Mouse (Mus musculus) hindbrain, embryonic 16.5 days (tissue): ENCODE measurements at regions not wholly inside any gene's neighbourhood (a gene's known extent, or its start where the extent isn't known, plus 50 kb on each side); places are given as distances from the start of the nearest gene placed in this dataset.
"Not testable (repeated sequence)": the region's sequence is repeated elsewhere in the genome, so short reads cannot be mapped to it uniquely, and the experiment has no call there.

ENCODE experiments used
- ATAC-seq: fragments of 200-750 bp; cut with Nextera tagmentation; 2 replicates; pipeline ENCODE4 v1.8.0; 2017; ENCODE audit warnings: moderate TSS enrichment, moderate library complexity
- H3K27ac ChIP-seq: fragments of 300-500 bp; sonication (generic); 2 replicates; pipeline ENCODE4 v1.5.1; 2014; ENCODE audit warnings: low read depth, mild to moderate bottlenecking, control low read depth, low read length, moderate library complexity
- H3K27me3 ChIP-seq: fragments of 300-500 bp; sonication (generic); replicated peaks from 2 replicates; pipeline ENCODE4 v1.6.1; 2014; ENCODE audit warnings: low read length; ENCODE audit not compliant: control insufficient read depth, insufficient read depth
- H3K36me3 ChIP-seq: fragments of 300-500 bp; sonication (generic); 2 replicates; pipeline ENCODE4 v1.6.1; 2014; ENCODE audit warnings: mild to moderate bottlenecking, low read length, moderate library complexity, mixed read lengths; ENCODE audit not compliant: control insufficient read depth, insufficient read depth
- H3K4me1 ChIP-seq: fragments of 300-500 bp; sonication (generic); 2 replicates; pipeline ENCODE4 v1.6.1; 2014; ENCODE audit warnings: low read depth, low read length; ENCODE audit not compliant: control insufficient read depth, insufficient read depth
- H3K4me2 ChIP-seq: fragments of 300-500 bp; sonication (generic); 2 replicates; pipeline ENCODE4 v1.6.1; 2014; ENCODE audit warnings: mild to moderate bottlenecking, low read length, control low read depth, moderate library complexity
- H3K4me3 ChIP-seq: fragments of 300-500 bp; sonication (generic); 2 replicates; pipeline ENCODE4 v1.5.1; 2014; ENCODE audit warnings: mild to moderate bottlenecking, low read length, control low read depth, moderate library complexity
- H3K9ac ChIP-seq: fragments of 300-500 bp; sonication (generic); 2 replicates; pipeline ENCODE4 v1.6.1; 2014; ENCODE audit warnings: low read depth, mild to moderate bottlenecking, control low read depth, low read length, moderate library complexity
- H3K9me3 ChIP-seq: fragments of 300-500 bp; sonication (generic); 2 replicates; pipeline ENCODE4 v1.6.1; 2014; ENCODE audit warnings: mild to moderate bottlenecking, low read length, moderate library complexity; ENCODE audit not compliant: control insufficient read depth
- WGBS: fragments of 180-500 bp; shearing (Covaris S2); extraction: QIAGEN DNeasy Blood & Tissue Kit; methylation state at CpG from one replicate; pipeline ENCODE4 v1.1.7; 2014; 5-methylcytosine and 5-hydroxymethylcytosine counted together

GRCm38 (mm10) chr14:100978515-100978914 is 221.6 kb downstream of the Prr30 start:
- H3K4me3 ChIP-seq, result no peak overlapping the region
- no peak overlapping the region for H3K27ac ChIP-seq
- 75% methylated on average over 2 of the region's 2 CpGs for WGBS
- H3K9ac ChIP-seq, result no peak overlapping the region
- H3K9me3 ChIP-seq, result no peaks in the 10 kb centered on the region
- no peak overlapping the region for H3K4me2 ChIP-seq
- ATAC-seq, result no peak
- no peaks in the 10 kb centered on the region for H3K27me3 ChIP-seq
- no peaks in the 10 kb centered on the region for H3K4me1 ChIP-seq
- no peaks in the 10 kb centered on the region for H3K36me3 ChIP-seq

- H3K36me3 ChIP-seq, result no peaks in the 10 kb centered on the region
- H3K4me1 ChIP-seq, result no peaks in the 10 kb centered on the region
- WGBS, result 70% methylated on average over 2 of the region's 2 CpGs
- no peaks in the 10 kb centered on the region for H3K9me3 ChIP-seq
- ATAC-seq, result no peak
- H3K27me3 ChIP-seq, result no peaks in the 10 kb centered on the region
- H3K4me3 ChIP-seq, result no peak overlapping the region
- no peak overlapping the region for H3K4me2 ChIP-seq
- no peak overlapping the region for H3K9ac ChIP-seq
- no peak overlapping the region for H3K27ac ChIP-seq
Measured at GRCm38 (mm10) chr14:100970970-100971369, 229.2 kb downstream of the Prr30 start.

- Histone ChIP-seq H3K4me1 (no peaks in the 10 kb centered on the region), H3K4me3 (no peak overlapping the region), H3K27ac (no peak overlapping the region), H3K9me3 (no peaks in the 10 kb centered on the region), H3K36me3 (no peaks in the 10 kb centered on the region), H3K9ac (no peak overlapping the region), H3K4me2 (no peak overlapping the region), H3K27me3 (no peaks in the 10 kb centered on the region)
- ATAC-seq, result no peak
Measured at GRCm38 (mm10) chr14:100960198-100960597, 239.9 kb downstream of the Prr30 start.

GRCm38 (mm10) chr14:100955806-100956436 is 244.2 kb downstream of the Prr30 start:
- Histone ChIP-seq H3K27me3 (no peaks in the 10 kb centered on the region), H3K4me2 (no peak overlapping the region), H3K9ac (no peak overlapping the region), H3K36me3 (no peaks in the 10 kb centered on the region), H3K27ac (no peak overlapping the region), H3K4me1 (no peaks in the 10 kb centered on the region), H3K9me3 (no peaks in the 10 kb centered on the region), H3K4me3 (no peak overlapping the region)
- WGBS, result 89% methylated on average over 1 of the region's 1 CpGs
- no peak for ATAC-seq

GRCm38 (mm10) chr14:100950681-100951119 is 249.4 kb downstream of the Prr30 start:
- no peaks in the 10 kb centered on the region for H3K27me3 ChIP-seq
- 53% methylated on average over 3 of the region's 3 CpGs for whole genome bisulfite sequencing
- H3K27ac ChIP-seq, result no peak overlapping the region

GRCm38 (mm10) chr14:100947625-100948024 is 252.5 kb downstream of the Prr30 start:
- not testable (repeated sequence) for H3K9ac ChIP-seq, H3K27ac ChIP-seq, H3K27me3 ChIP-seq, H3K4me3 ChIP-seq, H3K4me1 ChIP-seq, H3K9me3 ChIP-seq, ATAC-seq, H3K36me3 ChIP-seq, H3K4me2 ChIP-seq

More at GRCm38 (mm10) chr14:100950681-100951119, 249.4 kb downstream of the Prr30 start:
- H3K9me3 ChIP-seq, result no peaks in the 10 kb centered on the region
- H3K9ac ChIP-seq, result no peak overlapping the region
- ATAC-seq, result no peak
- H3K4me1 ChIP-seq, result no peaks in the 10 kb centered on the region
- H3K4me2 ChIP-seq, result no peak overlapping the region
- no peak overlapping the region for H3K4me3 ChIP-seq
- no peaks in the 10 kb centered on the region for H3K36me3 ChIP-seq

- Histone ChIP-seq H3K36me3 (no peaks in the 10 kb centered on the region), H3K27ac (no peak overlapping the region), H3K9ac (no peak overlapping the region), H3K27me3 (no peaks in the 10 kb centered on the region), H3K4me3 (no peak overlapping the region), H3K9me3 (no peaks in the 10 kb centered on the region), H3K4me2 (no peak overlapping the region), H3K4me1 (no peaks in the 10 kb centered on the region)
- WGBS, result 75% methylated on average over 2 of the region's 2 CpGs
- ATAC-seq, result no peak
Measured at GRCm38 (mm10) chr14:100937358-100937887, 262.7 kb downstream of the Prr30 start.

GRCm38 (mm10) chr14:100934554-100934953 is 265.6 kb downstream of the Prr30 start:
- Histone ChIP-seq H3K4me2 (no peak overlapping the region), H3K9me3 (no peaks in the 10 kb centered on the region), H3K9ac (no peak overlapping the region), H3K36me3 (no peaks in the 10 kb centered on the region), H3K27me3 (no peaks in the 10 kb centered on the region), H3K27ac (no peak overlapping the region), H3K4me3 (no peak overlapping the region), H3K4me1 (no peaks in the 10 kb centered on the region)
- ATAC-seq, result no peak
- 84% methylated on average over 7 of the region's 7 CpGs for WGBS

- Histone ChIP-seq H3K27ac (no peak overlapping the region), H3K4me1 (no peaks in the 10 kb centered on the region), H3K4me3 (no peak overlapping the region), H3K4me2 (no peak overlapping the region), H3K9ac (no peak overlapping the region), H3K9me3 (no peaks in the 10 kb centered on the region), H3K27me3 (no peaks in the 10 kb centered on the region), H3K36me3 (no peaks in the 10 kb centered on the region)
- 93% methylated on average over 6 of the region's 6 CpGs for WGBS
- ATAC-seq, result no peak
Measured at GRCm38 (mm10) chr14:100924880-100925279, 275.2 kb downstream of the Prr30 start.
